Mouse (Mus musculus) neural tube, embryonic 11.5 days (tissue): Measurements from ENCODE around the gene Ttc21a. TPM values are rescaled to one million over a fixed set of nuclear protein-coding genes. Genes with fewer than 3 reads are reported as not detected.

Experiments used
- ATAC-seq: fragments of 200-750 bp; cut with Nextera tagmentation; 2 replicates; pipeline ENCODE4 v1.8.0; 2017; ENCODE audit warnings: moderate number of reproducible peaks, mild to moderate bottlenecking, moderate TSS enrichment, moderate library complexity; ENCODE audit not compliant: insufficient read depth, low FRiP score, low TSS enrichment
- DNase-seq: peaks from one replicate; pipeline ENCODE4 v3.0.0-alpha.2; 2015; ENCODE audit warnings: low spot score
- H3K27ac ChIP-seq: fragments of 300-500 bp; sonication (generic); 2 replicates; pipeline ENCODE4 v1.5.1; 2014; ENCODE audit warnings: low read depth, mild to moderate bottlenecking, low read length
- H3K27me3 ChIP-seq: fragments of 300-500 bp; sonication (generic); 2 replicates; pipeline ENCODE4 v1.6.1; 2014; ENCODE audit warnings: mild to moderate bottlenecking, low read length, mixed read lengths; ENCODE audit not compliant: control insufficient read depth, insufficient read depth
- H3K36me3 ChIP-seq: fragments of 300-500 bp; sonication (generic); 2 replicates; pipeline ENCODE4 v1.6.1; 2014; ENCODE audit warnings: mild to moderate bottlenecking, low read length, moderate library complexity, mixed read lengths; ENCODE audit not compliant: control insufficient read depth, insufficient read depth
- H3K4me1 ChIP-seq: fragments of 300-500 bp; sonication (generic); 2 replicates; pipeline ENCODE4 v1.6.1; 2014; ENCODE audit warnings: low read length, mixed read lengths; ENCODE audit not compliant: control insufficient read depth, insufficient read depth
- H3K4me2 ChIP-seq: fragments of 300-500 bp; sonication (generic); 2 replicates; pipeline ENCODE4 v1.6.1; 2014; ENCODE audit warnings: low read depth, mild to moderate bottlenecking, moderate library complexity
- H3K4me3 ChIP-seq: fragments of 300-500 bp; sonication (generic); 2 replicates; pipeline ENCODE4 v1.5.1; 2014; ENCODE audit warnings: low read depth, low read length
- H3K9ac ChIP-seq: fragments of 300-500 bp; sonication (generic); 2 replicates; pipeline ENCODE4 v1.6.1; 2014; ENCODE audit warnings: mild to moderate bottlenecking, low read length
- H3K9me3 ChIP-seq: fragments of 300-500 bp; sonication (generic); 2 replicates; pipeline ENCODE4 v1.6.1; 2016; ENCODE audit warnings: low read length; ENCODE audit not compliant: control insufficient read depth
- WGBS: fragments of 180-500 bp; shearing (Covaris S2); extraction: QIAGEN DNeasy Blood & Tissue Kit; methylation state at CpG from one replicate; pipeline ENCODE4 v1.1.7; 2014; 5-methylcytosine and 5-hydroxymethylcytosine counted together
- polyA plus RNA-seq: library from polyadenylated mRNA; unstranded; fragments of >200 nt; fragmentation: Nextera tagmentation; extraction: Ambion mirVana; gene quantifications from 2 replicates; pipeline ENCODE4 v1.2.1, GENCODE M21; 2014

Gene Ttc21a
- polyA plus RNA-seq, 1 experiment from 2014 or later, result 0.23 TPM

DNA sequence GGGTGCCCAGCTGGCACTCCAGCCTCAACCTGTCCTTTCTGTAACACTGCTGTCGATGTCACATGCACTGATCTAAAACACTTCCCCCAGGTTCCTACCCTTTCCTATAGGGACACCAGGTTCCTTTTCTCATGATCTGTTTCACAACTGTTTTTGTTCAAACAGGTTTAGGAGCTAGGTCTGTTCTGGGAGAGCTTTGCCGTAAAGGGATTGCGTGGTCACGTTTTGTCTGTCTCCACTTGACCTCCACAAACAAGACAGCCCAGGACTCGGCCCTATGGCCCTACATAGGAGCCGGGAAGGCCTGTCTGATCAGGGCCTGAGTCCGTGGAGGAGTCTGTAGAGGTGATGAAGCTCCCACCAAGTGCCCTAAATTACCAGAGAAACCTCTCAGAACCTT is 32.4 kb downstream of the Ttc21a start:
- DNase-seq, result no peak

DNA sequence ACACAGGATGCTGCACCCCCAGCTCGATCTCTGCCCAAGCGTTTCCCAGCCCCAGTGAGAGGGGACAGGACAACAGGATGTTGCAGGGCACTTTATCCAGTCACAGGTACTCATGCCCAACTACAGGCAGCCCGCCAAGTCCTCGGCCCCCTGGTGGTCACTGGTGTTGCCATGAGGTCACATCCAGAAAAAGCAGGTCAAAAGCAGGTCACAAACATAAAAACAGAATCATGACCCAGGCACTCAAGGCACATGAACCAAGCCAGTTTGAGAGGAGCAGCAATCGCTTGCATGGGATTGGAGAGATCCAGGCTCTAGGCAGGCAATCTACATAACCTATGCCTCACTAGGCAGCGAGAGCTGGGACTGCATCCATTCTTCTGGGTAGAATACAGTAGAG is 32.8 kb downstream of the Ttc21a start:
- H3K9me3 ChIP-seq, result no peaks in the 10 kb centered on the region
- no peak overlapping the region for H3K4me2 ChIP-seq
- 46% methylated on average over 6 of the region's 6 CpGs for WGBS
- H3K36me3 ChIP-seq, result 0 out of 2 replicates have a peak, but pooled peaks cover 2% of the 10 kb centered on the region
- ATAC-seq (no peak), DNase-seq (peak; percentile 39)
- H3K27ac ChIP-seq, result no peak overlapping the region
- H3K9ac ChIP-seq, result no peak overlapping the region
- no peak overlapping the region for H3K4me3 ChIP-seq
- H3K4me1 ChIP-seq, result peaks cover 5% of the 10 kb centered on the region; the same call in 1 of the 2 replicates
- H3K27me3 ChIP-seq, result no peaks in the 10 kb centered on the region

More for the DNA sequence above, 32.4 kb downstream of the Ttc21a start:
- Histone ChIP-seq H3K36me3 (0 out of 2 replicates have a peak, but pooled peaks cover 2% of the 10 kb centered on the region), H3K4me1 (peaks cover 5% of the 10 kb centered on the region; the same call in 1 of the 2 replicates), H3K9ac (no peak overlapping the region), H3K9me3 (no peaks in the 10 kb centered on the region), H3K4me3 (no peak overlapping the region), H3K4me2 (no peak overlapping the region), H3K27ac (no peak overlapping the region), H3K27me3 (no peaks in the 10 kb centered on the region)
- ATAC-seq, result no peak
- WGBS, result 77% methylated on average over 7 of the region's 7 CpGs

DNA sequence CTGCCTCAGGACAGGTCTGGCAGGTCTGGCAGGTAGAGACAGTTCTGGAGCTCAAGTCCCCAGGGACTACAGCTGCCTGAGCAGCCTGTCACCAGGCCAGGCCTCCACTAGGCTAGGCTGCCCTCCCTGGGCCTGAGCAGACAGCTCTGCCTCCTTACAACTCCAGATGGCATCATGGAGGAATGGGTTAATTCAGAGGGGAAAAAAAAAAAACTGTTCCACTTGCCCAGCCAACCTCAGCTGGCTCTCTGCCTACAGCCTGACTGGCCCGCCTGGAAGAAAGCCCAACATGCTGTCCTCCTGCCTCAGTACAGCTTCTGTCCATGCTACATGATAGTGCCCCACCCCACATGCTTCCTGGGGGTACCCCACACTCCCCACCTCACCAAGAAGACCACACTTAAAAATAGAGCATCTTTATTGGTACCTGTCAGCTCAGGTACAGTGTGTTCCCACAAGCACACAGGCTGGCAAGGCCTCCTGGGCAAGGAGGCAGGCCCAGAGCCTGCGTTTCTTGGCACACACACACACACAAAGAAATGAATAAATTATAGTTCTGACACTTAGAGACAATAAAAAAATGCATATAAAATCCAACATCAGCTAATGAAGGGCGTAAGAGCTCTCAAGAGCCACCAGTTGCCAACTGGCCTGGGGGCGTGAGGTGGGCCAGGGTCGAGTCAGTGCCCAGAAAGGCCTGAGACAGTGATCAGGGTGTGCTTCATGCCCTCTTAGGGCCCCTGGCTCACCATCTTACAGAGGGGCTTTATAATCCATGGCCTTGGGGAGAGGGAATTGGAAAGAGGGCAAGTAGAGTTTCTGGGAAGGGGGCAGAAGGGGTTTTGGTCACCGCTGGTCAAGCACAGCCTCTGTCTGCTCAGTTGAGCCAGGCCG is 33.6 kb downstream of the Ttc21a start:
- H3K36me3 ChIP-seq, result 0 out of 2 replicates have a peak, but pooled peaks cover 2% of the 10 kb centered on the region
- ATAC-seq, result no peak
- WGBS, result 91% methylated on average over 7 of the region's 7 CpGs
- H3K4me2 ChIP-seq, result no peak overlapping the region
- H3K4me1 ChIP-seq, result peaks cover 5% of the 10 kb centered on the region; the same call in 1 of the 2 replicates
- no peaks in the 10 kb centered on the region for H3K9me3 ChIP-seq
- H3K9ac ChIP-seq, result peak overlapping the region; percentile 10; the same call in 1 of the 2 replicates
- no peak overlapping the region for H3K27ac ChIP-seq
- no peaks in the 10 kb centered on the region for H3K27me3 ChIP-seq
- no peak for DNase-seq
- H3K4me3 ChIP-seq, result no peak overlapping the region

DNA sequence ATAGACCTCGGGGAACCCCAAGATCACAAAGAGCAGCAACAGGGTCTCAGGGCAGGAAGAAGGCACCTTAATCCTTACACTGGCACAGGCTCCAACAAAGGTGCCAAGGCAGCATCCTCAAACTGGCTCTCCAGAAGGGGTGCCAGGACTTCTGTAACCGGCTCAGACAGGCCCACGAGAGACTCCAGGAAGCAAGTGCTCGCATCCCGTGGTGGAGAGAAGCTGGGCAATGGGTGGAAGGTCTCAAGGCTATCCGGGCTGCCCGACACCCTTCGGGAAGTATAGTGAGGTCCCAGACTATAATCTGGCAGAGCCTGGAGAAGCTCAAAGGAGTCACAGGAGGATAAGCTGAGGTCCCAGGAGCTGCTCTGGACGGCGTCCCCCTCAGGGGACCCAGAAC is 34.8 kb downstream of the Ttc21a start:
- WGBS, result 92% methylated on average over 10 of the region's 10 CpGs
- ATAC-seq (no peak), DNase-seq (no peak)

DNA sequence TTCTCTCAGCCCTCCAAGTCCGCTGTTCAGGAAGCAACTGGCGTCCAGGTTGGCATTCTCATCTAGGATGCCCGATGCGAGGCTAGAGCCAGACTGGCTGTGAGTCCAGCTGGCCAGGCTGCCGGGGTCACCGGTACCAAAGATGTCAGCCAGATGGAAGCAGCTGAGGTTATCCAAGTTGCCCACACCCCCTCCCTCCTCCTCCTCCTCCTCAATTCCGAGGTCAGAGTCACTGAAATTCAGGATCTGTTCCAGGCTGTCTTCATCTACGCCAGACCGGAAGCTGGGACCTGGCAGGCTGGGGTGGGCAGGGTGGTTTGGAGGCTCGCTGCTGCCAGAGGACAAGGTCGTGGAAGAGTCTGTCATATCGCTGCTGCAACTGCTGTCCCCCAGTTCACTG is 35.2 kb downstream of the Ttc21a start:
- Histone ChIP-seq H3K4me2 (no peak overlapping the region), H3K9me3 (no peaks in the 10 kb centered on the region), H3K4me3 (no peak overlapping the region), H3K36me3 (0 out of 2 replicates have a peak, but pooled peaks cover 2% of the 10 kb centered on the region), H3K27ac (no peak overlapping the region), H3K27me3 (no peaks in the 10 kb centered on the region), H3K4me1 (peaks cover 5% of the 10 kb centered on the region; the same call in 1 of the 2 replicates), H3K9ac (no peak overlapping the region)
- ATAC-seq (no peak), DNase-seq (no peak)
- 80% methylated on average over 12 of the region's 12 CpGs for WGBS

More for the DNA sequence above, 34.8 kb downstream of the Ttc21a start:
- no peaks in the 10 kb centered on the region for H3K27me3 ChIP-seq
- no peak overlapping the region for H3K4me2 ChIP-seq
- 0 out of 2 replicates have a peak, but pooled peaks cover 2% of the 10 kb centered on the region for H3K36me3 ChIP-seq
- H3K9ac ChIP-seq, result no peak overlapping the region
- no peaks in the 10 kb centered on the region for H3K9me3 ChIP-seq
- H3K4me1 ChIP-seq, result peaks cover 5% of the 10 kb centered on the region; the same call in 1 of the 2 replicates
- H3K4me3 ChIP-seq, result no peak overlapping the region
- H3K27ac ChIP-seq, result no peak overlapping the region

DNA sequence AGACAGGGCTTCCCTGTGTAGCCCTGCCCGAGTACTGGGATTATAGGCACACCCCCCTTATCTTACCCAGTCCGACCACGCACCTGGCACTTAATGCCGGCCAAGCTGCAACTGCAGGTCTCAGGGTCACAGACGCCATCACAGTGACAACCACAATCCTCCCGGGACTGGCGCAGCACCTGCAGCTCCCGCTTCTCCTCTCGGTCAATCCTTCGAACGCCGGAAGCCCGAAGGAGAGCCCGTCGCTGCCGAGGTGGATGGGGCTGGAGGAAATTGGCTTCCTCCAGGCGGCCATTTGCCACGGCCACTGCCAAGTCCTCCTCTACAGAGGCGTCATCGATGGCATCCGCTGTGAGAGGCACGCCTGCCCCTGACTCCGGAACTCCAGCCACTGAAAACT is 35.9 kb downstream of the Ttc21a start:
- no peak for DNase-seq
- WGBS, result 92% methylated on average over 23 of the region's 23 CpGs
- H3K27me3 ChIP-seq, result no peaks in the 10 kb centered on the region
- H3K4me3 ChIP-seq, result no peak overlapping the region
- H3K9ac ChIP-seq, result no peak overlapping the region
- H3K36me3 ChIP-seq, result 0 out of 2 replicates have a peak, but pooled peaks cover 2% of the 10 kb centered on the region
- H3K9me3 ChIP-seq, result no peaks in the 10 kb centered on the region
- peaks cover 5% of the 10 kb centered on the region; the same call in 1 of the 2 replicates for H3K4me1 ChIP-seq
- no peak overlapping the region for H3K27ac ChIP-seq
- no peak overlapping the region for H3K4me2 ChIP-seq
- ATAC-seq, result no peak

DNA sequence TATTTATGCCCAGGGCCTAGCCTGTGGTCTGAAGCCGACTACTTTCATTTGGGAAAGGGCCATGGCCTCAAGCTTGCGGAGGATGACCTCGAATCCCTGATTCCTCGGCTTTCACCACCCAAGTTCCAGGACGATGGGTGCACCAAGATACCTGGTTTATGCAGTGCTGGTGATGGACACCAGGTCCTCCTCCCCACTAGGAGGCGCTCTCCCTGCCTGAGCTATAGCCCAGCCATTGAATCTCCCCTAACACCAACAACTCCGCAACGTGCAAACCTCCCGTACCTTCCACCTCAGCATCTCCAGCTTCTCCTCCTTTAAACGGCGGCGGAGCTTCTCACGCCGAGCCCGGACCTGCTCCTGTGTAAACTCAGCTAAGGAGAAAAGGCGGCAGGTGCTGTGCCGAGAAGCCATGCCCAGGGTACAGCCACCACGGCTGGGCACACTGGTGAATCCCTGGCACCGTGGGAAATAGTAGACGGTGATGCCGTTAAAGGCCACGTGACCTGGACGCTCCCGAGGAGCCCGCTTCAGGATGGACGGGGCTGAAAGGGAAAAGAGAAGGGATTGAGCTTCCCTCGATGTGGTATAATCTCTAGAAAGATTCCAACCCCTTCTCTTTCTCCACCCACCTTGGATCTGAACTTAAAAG is 36.6 kb downstream of the Ttc21a start:
- H3K27ac ChIP-seq, result no peak overlapping the region
- 0 out of 2 replicates have a peak, but pooled peaks cover 2% of the 10 kb centered on the region for H3K36me3 ChIP-seq
- H3K4me2 ChIP-seq, result no peak overlapping the region
- peaks cover 8% of the 10 kb centered on the region; the same call in 1 of the 2 replicates for H3K4me1 ChIP-seq
- no peak overlapping the region for H3K9ac ChIP-seq
- no peaks in the 10 kb centered on the region for H3K9me3 ChIP-seq
- 89% methylated on average over 27 of the region's 27 CpGs for WGBS
- no peak overlapping the region for H3K4me3 ChIP-seq
- DNase-seq (no peak), ATAC-seq (no peak)
- no peaks in the 10 kb centered on the region for H3K27me3 ChIP-seq

DNA sequence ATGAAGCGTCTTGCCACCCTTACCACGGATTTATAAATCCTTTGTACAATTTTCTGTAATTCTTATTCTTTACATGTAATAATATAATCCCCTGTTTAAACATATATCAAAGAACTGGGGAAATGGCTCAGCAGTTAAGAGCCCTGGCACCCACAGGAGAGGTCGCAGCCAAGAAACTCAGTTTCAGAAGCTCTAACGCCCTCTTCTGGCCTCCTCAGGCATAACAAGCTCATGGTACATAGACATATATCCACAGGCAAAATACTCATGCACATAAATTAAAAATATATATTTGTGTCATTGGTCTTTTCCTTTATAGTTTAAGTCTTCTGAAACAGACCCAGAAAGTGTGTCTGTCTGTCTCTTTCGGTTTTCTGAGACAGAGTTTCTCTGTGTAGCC is 37.2 kb downstream of the Ttc21a start:
- DNase-seq (no peak), ATAC-seq (no peak)
- no peaks in the 10 kb centered on the region for H3K27me3 ChIP-seq
- H3K36me3 ChIP-seq, result 0 out of 2 replicates have a peak, but pooled peaks cover 2% of the 10 kb centered on the region
- 81% methylated on average over 5 of the region's 5 CpGs for WGBS
- H3K27ac ChIP-seq, result no peak overlapping the region
- no peak overlapping the region for H3K9ac ChIP-seq
- H3K4me3 ChIP-seq, result no peak overlapping the region
- H3K4me2 ChIP-seq, result no peak overlapping the region
- no peaks in the 10 kb centered on the region for H3K9me3 ChIP-seq
- peaks cover 8% of the 10 kb centered on the region; the same call in 1 of the 2 replicates for H3K4me1 ChIP-seq
